Mouse (Mus musculus) cerebellum, postnatal 4 days (tissue): ENCODE data around the gene 4933405L10Rik.

Experiments used
- DNase-seq, 2 experiments: peaks; one replicate each; pipeline ENCODE4 v3.0.0; 2022; ENCODE audit warnings: low spot score in 2 of 2, mixed read lengths in 1 of 2

4933405L10Rik gene

DNA sequence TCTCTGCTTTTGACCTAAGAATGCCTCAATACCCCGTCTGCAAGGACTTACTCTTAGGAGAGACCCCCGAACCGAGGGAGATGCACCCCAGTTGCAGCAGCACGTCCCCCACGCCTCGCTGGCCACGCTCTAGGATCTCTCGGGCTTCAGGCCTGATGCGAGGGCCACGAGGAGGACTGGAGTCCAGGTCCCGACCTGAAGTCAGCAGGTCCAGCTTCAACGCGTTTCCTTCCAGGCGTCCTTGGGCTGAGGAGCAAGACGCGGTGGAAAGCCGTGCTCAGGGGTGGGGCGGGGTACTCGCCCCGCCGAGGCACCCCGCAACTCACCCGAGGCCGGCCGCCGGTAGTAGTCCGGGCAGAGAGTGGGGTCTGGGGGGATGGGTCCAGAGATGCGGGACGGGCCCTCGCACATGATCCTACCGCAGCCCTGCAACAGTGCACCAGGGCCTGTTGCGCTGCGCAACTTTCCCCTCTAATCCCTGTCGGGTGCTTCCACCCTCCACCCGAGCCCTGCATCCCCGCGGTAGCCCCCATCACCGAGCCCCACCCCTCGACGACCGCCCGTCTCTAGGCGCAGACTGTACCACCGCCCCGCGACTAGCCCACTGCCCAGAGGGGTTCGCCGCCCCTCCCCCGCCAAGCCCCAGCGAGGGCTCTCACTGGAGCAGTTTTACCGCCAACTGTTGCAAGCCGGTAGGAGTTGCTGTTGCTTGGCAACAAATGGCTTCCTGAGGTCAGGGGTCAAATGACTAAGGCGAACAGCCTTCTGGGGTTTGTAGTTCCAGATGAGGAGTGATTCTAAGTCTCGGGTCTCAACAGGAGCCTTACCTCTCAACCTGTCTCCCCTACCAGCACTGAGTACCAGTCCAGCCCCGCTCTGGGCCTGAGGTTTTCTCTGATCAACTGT, at the start of gene 4933405L10Rik, which contains the start of gene Enkd1:
4933405L10Rik (plus strand) TSS at position 158 of the 906 bp plus-strand sequence.
Enkd1 (minus strand) TSS at position 713 of the 906 bp plus-strand sequence.
- peak in 1 of 2 experiments; percentile 85 for DNase-seq

DNA sequence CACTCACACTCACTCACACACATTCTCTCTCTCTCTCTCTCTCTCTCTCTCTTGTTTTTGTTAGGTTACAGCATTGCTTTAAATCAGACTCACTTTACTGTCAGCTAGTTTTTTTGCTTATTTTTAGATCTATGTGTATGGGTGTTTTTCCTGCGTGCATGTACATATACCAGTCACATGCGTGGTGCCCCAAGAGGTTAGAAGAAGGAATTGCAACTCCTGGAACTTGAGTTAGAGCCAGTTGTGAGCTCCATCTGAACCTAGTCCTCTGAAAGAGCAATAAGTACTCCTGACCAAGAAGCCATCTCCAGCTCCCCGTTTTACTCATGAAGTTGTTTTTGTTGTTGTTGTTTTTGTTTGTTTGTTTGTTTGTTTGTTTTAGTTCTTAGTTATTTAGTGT, 46.3 kb upstream of the 4933405L10Rik start:
- DNase-seq: no peak

GRCm38 (mm10) chr8:105677891-105678290, 29.6 kb upstream of the 4933405L10Rik start:
- DNase-seq: no peak

GRCm38 (mm10) chr8:105685325-105685724, 22.1 kb upstream of the 4933405L10Rik start:
- no peak for DNase-seq

GRCm38 (mm10) chr8:105685796-105686308, 21.6 kb upstream of the 4933405L10Rik start, which contains the start of gene Carmil2:
Carmil2 (plus strand) TSS chr8:105686274.
- no peak for DNase-seq

- no peak for DNase-seq
Observed at GRCm38 (mm10) chr8:105686551-105686950, 20.9 kb upstream of the 4933405L10Rik start.

DNA sequence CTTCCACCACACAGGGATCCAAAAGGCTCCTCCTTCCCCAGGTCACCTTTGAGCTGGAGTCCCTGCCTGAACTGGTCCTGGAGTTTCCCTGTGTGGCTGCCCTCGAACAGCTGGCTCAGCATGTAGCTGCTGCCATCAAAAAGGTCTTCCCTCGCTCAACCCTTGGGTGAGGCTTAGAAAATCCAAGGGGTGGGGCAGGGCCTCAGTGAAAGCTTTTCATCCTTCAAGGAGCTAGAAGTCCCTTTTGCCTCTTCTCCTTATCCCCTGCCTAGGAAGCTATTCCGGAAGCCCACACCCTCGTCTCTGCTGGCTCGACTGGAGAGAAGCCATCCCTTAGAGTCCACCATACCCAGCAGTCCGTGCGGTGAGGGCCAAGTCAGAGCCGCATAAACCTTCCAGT, 19.9 kb upstream of the 4933405L10Rik start:
- DNase-seq: no peak

DNA sequence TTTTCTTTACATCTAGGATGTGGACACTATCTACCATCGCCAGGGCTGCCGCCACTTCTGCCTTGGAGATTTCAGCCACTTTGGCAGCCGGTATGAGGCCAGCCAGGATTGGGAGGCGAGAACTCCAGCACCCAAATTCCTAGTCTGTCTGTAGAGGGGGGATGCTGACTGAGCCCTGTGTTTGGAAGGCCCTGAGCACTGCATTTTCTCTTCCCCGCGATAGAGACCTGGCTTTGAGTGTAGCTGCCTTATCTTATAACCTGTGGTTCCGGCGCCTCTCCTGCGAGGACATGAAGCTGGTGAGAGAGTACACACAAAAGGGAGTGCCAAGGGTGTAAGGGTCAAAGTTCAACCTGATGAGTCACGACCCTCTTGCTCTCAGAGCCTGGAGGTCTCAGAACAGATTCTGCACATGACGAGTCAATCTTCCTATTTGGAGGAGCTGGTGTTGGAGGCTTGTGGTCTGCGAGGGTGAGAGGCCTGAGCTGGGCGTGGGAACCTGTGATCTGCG, 19.2 kb upstream of the 4933405L10Rik start:
- DNase-seq: no peak

- no peak for DNase-seq
Observed at GRCm38 (mm10) chr8:105689256-105689982, 18.0 kb upstream of the 4933405L10Rik start.

DNA sequence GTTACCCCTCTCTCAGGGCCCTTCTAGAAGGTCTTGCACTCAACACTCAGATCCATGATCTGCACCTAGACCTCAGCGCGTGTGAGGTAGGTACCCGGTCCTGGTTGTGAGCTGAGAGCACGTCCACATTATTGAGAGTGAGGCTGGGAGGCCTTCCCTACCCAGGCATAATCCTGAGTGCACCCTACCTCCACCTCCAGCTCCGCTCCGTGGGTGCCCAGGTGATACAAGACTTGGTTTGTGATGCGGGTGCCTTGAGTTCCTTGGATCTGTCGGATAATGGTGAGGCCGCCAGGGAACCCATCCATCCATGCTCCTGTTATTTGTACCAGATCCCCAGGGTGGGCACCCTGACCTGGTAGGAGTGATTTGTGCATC, 17.5 kb upstream of the 4933405L10Rik start:
- no peak for DNase-seq

DNA sequence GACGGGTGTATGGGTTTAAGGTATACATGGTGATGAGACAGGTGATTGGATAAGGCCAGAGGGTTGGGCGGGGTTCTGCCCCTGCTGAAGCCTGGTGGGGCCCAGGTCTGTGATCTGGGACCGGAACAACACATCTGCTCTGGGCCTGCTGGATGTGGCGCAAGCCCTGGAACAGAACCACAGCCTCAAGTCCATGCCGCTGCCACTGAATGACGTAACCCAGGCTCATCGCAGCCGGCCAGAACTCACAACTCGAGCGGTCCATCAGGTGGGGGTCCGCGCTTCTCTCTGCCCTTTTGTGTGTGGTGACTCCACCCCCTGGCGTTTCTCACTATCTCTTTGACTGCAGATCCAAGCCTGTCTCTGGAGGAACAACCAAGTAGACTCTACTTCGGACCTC, 16.5 kb upstream of the 4933405L10Rik start:
- DNase-seq: no peak

- DNase-seq: no peak
Observed at GRCm38 (mm10) chr8:105692449-105693182, 14.8 kb upstream of the 4933405L10Rik start.

DNA sequence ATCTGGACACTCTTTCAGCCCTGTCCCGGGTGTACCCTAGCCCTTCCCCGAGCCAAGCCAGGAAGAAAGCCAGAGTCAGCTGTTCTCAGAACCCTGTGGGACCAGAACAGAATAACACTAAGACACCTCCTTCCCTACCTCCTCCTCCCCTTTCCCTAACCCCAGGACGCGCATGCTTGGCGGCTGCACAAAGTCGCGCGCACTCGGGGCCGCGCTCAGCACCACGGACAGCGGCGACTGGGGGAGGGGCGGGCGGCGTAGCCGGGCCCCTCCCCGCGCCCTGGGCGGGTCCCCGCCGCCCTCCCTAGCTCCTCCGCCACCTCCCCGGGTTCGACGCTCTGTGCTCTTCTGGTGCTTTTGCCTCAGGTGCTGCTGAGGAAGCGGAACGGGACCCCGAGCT, 13.8 kb upstream of the 4933405L10Rik start:
- DNase-seq: peak; percentile 74 to 85

DNA sequence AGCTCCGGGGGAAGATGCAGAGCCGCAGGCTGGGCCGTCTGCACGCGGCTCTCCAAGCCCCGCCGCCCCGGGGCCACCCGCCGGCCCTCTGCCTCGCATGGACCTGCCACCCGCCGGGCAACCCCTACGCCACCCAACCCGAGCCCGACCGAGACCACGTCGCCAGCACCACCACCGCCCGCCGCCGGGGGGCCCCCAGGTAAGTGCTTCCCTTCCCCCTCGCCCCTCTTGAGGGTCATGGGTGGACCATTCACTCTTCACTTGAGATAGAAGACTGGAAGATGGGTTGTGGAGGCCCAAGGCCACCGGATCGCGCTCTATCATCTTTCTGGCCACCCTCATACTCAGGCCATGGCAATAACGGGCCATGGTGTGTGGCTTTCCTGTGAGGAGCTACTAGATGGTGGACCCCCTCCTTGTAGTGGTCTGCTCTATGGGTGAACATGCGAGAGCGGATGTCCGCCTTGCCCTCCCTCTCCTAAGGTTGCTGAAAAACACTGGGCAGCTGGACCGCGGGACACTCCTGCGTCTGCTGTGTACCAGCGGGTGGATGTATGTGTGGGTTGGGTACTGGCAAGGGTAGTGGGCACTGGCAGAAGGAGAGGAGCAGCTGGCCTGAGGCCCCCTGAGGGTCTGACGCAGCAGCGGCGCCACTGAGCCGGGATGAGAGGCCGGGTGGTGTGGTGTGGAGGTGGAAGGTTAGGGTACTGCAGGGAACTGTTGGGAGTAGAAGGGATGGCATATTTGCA, 13.2 kb upstream of the 4933405L10Rik start:
- DNase-seq: peak in 1 of 2 experiments; percentile 79

DNA sequence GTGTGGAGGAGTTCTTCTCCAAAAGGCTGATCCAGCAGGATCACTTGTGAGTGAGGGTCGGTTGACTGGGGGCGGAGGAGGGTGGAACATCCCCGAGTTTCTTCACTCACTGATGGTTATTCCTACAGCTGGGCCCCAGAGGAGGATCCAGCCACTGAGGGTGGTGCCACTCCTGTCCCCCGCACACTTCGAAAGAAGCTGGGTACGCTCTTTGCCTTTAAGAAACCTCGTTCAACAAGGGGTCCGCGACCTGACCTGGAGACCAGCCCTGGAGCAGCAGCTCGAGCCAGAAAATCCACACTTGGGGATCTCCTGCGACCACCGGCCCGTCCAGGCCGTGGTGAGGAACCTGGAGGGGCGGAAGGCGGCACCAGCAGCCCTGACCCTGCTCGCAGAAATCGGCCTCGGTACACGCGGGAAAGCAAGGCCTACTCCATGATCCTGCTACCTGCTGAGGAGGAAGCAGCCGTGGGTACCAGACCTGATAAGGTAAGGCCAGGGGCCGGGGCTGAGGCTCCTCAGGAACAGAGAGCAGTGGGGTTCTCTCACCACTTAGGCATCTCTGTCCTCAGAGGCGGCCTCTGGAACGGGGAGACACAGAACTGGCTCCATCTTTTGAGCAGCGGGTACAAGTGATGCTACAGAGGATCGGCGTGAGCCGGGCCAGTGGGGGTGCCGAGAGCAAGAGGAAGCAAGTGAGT, 12.2 kb upstream of the 4933405L10Rik start:
- DNase-seq: no peak

GRCm38 (mm10) chr8:105697196-105697780, 10.2 kb upstream of the 4933405L10Rik start:
- DNase-seq: no peak

DNA sequence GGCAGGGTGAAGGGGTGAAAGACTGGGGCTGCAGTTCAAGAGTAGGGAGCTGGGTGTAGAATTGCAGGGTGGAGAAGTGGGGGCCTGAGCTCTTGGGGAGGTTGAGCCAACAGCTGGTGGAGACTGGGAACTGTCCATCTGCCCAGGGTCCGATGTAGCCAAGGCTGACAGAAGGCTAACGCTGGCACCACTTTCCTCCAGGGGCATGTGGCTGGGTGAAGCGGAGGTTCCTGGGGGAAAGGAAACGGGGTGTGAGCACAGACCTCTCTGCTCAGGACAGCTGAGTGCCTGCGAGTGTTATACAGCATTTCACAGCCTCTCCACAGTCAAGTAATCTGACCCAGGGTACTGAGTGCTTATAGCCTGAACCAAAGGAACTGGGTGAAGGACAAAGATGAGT, 8.7 kb upstream of the 4933405L10Rik start:
- DNase-seq: no peak

DNA sequence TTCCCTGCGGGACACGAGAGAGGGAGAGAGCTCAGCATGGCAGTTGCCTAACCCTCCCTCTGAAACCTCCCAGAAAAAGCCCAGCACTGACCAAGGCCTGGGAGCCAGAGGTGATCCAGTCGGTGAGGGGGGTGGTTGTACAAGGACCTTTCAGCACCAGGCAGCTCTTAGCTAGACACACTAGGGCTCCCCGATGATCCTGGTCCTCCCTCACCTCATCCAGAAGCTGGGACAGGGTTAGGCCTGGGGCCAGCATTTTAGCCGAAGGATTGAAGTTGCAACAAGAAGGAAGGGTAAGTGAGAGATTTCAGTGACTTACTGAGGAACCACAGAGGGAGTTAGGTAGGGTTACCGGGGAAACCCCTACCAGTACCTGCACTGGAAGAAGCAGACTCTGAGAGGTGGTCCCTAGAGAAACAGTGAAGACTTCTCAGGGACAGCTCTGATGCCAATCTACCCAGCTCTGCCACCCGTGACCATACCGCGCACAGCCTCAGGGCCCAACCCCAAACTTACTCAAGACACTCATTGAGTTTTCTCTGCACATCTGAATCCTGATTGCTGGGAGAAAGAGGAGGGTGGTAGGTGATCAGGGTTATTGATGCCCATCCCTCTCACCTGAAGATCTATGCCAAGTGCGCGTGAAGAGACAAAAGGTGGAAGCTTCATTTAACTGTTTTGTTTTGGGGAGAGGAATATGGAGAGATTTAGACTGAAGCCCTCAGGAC, 7.8 kb upstream of the 4933405L10Rik start:
- DNase-seq: no peak

DNA sequence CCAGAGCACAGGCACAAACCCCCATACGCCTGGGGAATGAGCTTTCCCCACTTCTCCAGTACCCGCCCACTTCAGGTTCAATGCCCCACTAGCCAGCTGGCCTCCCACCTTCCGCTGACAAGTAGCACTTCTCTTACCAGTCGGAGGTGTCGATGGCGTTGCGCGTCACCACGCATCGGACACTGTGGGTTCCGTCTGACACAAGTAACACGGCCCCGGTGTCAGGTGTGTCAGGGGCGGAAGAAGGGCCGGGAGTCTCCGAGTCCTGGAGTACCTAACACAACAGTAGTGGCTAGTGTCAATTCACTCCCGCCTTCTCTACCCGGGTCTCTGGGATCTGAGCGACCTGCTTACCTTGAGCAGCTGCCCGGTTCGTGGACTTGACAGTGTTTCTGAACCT, 6.9 kb upstream of the 4933405L10Rik start:
- no peak for DNase-seq
